Mouse (Mus musculus) testis, adult 2 months (tissue): Measurements from ENCODE around the gene P2rx2. TPM values are rescaled to one million over a fixed set of nuclear protein-coding genes. Genes with fewer than 3 reads are reported as not detected.

Experiments
- H3K27ac ChIP-seq: fragments of 200-500 bp; 2 replicates; pipeline ENCODE4 v1.5.1; 2012; ENCODE audit warnings: low read depth, low read length; ENCODE audit not compliant: control insufficient read depth, insufficient read depth
- H3K27me3 ChIP-seq: fragments of 200-500 bp; 2 replicates; pipeline ENCODE4 v1.6.1; 2012; ENCODE audit warnings: mild to moderate bottlenecking, low read length, moderate library complexity; ENCODE audit not compliant: control insufficient read depth, insufficient read depth
- H3K36me3 ChIP-seq: fragments of 200-500 bp; 2 replicates; pipeline ENCODE4 v1.6.1; 2012; ENCODE audit warnings: mild to moderate bottlenecking, low read length; ENCODE audit not compliant: control insufficient read depth, insufficient read depth
- H3K4me1 ChIP-seq: fragments of 200-500 bp; 2 replicates; pipeline ENCODE4 v1.6.1; 2012; ENCODE audit warnings: low read length; ENCODE audit not compliant: control insufficient read depth, insufficient read depth
- H3K4me3 ChIP-seq: fragments of 200-500 bp; 2 replicates; pipeline ENCODE4 v1.5.1; 2012; ENCODE audit warnings: low read depth, mild to moderate bottlenecking, low read length, moderate library complexity, mixed read lengths; ENCODE audit not compliant: control insufficient read depth
- CTCF ChIP-seq: fragments of 200-500 bp; IDR thresholded peaks from 2 replicates; pipeline ENCODE4 v1.5.1; 2012; ENCODE audit warnings: low read depth, mild to moderate bottlenecking, inconsistent platforms, low read length, moderate library complexity; ENCODE audit not compliant: control insufficient read depth, insufficient read depth, insufficient replicate concordance
- POLR2A ChIP-seq: fragments of 200-500 bp; IDR thresholded peaks from 2 replicates; pipeline ENCODE4 v1.6.1; 2012; ENCODE audit warnings: low read depth, mild to moderate bottlenecking, inconsistent platforms, low read length, moderate library complexity; ENCODE audit not compliant: control insufficient read depth
- polyA plus RNA-seq: library from polyadenylated mRNA; depleted of rRNA; stranded (reverse); fragments of >200 nt; gene quantifications from 2 replicates; pipeline ENCODE4 v1.2.3, GENCODE M21; 2012

P2rx2 gene
- polyA plus RNA-seq, 1 experiment: 93.7 TPM

DNA sequence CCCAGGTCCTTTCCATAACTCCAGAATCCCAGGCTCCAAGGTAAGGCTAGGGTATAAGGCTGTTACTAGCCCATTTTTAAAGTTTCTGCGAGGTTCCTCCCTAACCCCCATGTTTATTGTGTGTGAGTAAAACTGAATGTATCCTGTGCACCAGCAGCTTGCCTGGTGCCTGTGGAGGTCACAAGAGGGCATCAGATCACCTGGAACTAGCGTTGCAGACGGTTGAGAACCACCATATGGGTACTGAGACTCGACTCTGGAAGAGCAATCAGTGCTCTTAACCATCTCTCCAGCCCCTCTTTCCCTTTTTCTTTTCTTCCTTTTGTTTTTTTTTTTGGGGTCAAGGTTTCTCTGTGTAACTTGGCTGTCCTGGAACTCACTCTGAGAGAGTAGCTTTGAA is 36.8 kb upstream of the P2rx2 start:
- Histone ChIP-seq H3K36me3 (no peaks in the 10 kb centered on the region), H3K4me1 (peaks cover 13% of the 10 kb centered on the region), H3K27ac (no peak overlapping the region), H3K4me3 (no peak overlapping the region), H3K27me3 (no peaks in the 10 kb centered on the region)
- no peak for TF ChIP-seq POLR2A
- TF ChIP-seq CTCF: no peak

DNA sequence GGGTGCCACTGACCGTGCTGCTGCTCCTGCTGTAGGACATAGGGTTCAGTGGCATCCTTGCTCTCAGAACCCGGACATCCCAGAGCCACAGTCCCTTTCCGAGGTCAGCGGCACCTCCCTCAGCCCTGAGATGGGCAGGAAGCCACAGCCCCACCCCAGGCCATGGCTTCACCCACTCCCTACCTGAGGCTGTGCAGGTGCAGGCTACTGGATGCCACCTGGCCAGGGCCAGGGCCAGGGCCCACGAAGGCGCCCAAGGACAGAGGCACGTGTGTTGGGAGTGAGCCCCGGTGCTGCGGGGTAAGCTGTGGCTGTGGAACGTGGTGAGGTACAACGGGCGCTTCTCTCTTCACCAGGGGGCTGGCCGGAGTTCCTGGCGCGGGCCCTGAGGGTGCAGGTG is 36.1 kb upstream of the P2rx2 start:
- H3K36me3 ChIP-seq: no peaks in the 10 kb centered on the region
- no peaks in the 10 kb centered on the region for H3K27me3 ChIP-seq
- peaks cover 9% of the 10 kb centered on the region for H3K4me1 ChIP-seq
- TF ChIP-seq CTCF (no peak), POLR2A (no peak)
- H3K4me3 ChIP-seq: no peak overlapping the region
- no peak overlapping the region for H3K27ac ChIP-seq

DNA sequence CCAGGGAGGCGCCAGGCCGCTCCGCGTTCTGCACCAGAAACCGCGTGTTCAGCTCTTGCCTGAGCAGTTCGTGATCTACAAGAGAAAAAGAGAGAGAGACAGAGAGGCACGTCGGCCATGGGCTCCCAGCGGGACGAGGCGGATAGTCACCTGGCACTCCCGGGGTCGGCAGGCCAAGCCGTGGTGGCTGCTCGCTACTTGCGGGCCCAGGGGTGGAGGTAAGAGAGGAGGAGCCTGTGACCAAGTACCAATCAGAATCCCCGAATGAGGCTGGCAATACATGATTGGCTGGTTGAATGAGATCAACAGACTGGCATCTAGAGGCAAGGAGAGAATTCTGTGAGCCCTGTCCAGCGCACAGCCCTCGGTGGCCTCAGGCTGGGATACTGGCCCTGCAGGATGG is 35.2 kb upstream of the P2rx2 start:
- H3K27ac ChIP-seq: no peak overlapping the region
- no peak overlapping the region for H3K4me3 ChIP-seq
- TF ChIP-seq POLR2A: no peak
- no peak for TF ChIP-seq CTCF
- H3K27me3 ChIP-seq: no peaks in the 10 kb centered on the region
- H3K4me1 ChIP-seq: peaks cover 9% of the 10 kb centered on the region
- no peaks in the 10 kb centered on the region for H3K36me3 ChIP-seq

DNA sequence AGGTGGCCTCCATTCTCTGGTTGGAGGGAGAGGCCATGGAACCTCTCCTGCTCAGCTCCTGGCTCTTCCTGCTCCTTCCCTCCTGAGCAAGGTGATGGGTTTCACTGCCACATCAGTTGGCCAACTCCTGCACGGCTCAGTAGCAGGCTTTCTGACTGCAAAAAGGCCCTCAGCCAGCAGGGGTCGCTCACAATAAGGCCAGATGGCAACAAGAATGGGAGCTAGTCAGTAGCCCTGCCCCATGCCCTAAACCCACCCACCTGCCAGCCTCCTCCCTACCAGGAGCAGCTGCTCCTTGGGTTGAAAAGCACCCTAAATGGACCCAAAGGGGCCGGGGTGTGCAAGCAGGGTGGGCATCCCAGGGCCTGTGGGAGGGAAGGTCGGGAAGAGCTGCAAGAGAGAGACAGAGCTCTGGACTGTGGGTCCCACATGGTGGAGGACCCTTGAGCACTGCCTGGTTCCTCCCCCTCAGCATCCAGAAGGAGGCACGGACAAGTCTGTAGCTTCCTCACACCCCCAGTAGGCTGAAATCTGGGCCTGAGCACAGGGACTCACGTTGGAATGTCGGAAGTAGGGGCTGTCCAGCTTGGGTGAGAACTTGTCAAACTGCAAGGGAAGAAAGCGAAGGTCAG is 33.9 kb upstream of the P2rx2 start:
- Histone ChIP-seq H3K4me1 (peaks cover 9% of the 10 kb centered on the region), H3K36me3 (no peaks in the 10 kb centered on the region), H3K4me3 (no peak overlapping the region), H3K27me3 (no peaks in the 10 kb centered on the region), H3K27ac (no peak overlapping the region)
- no peak for TF ChIP-seq POLR2A
- TF ChIP-seq CTCF: peak; percentile 62; the same call in 1 of the 2 replicates

GRCm38 (mm10) chr5:110363822-110364545 is 21.0 kb upstream of the P2rx2 start:
- H3K4me3 ChIP-seq: no peak overlapping the region; the same call in 1 of the 2 replicates
- TF ChIP-seq POLR2A (no peak), CTCF (no peak; the same call in 1 of the 2 replicates)
- no peak overlapping the region for H3K27ac ChIP-seq
- no peaks in the 10 kb centered on the region for H3K27me3 ChIP-seq
- no peaks in the 10 kb centered on the region for H3K36me3 ChIP-seq
- H3K4me1 ChIP-seq: peaks cover 12% of the 10 kb centered on the region

DNA sequence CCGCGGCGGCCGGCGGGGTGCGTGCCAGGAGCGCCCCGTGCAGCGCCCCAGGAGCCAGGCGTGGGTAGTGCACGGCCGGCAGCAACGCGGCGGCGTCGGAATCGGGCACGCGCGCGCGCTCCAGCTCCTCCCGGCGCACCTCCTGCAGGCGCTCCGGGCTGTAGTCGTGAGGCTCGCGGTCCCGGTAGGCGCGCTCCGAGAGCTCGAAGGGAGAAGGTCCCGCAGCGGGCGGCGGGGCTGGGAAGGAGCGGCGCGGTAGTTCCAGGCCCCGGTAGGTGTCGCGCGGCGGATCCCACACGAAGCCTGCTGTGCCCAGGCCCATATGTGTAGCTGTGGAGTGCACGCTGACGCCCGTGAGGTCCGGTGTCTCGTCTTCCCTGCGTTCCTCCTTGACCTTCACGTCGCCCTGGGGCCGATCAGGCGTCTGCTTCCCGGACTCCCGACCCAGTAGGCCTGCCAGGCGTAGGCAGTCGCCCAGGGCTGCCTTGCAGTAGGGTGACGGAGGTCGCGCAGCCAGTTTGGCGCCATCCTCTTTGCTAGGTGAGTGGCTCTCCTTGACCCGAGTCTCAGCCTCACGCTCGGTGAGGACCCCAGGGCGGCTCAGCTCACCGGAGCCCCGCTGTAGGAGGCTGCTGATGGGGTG is 20.3 kb upstream of the P2rx2 start:
- H3K27ac ChIP-seq: no peak overlapping the region
- peaks cover 12% of the 10 kb centered on the region for H3K4me1 ChIP-seq
- no peaks in the 10 kb centered on the region for H3K27me3 ChIP-seq
- H3K4me3 ChIP-seq: peak overlapping the region; percentile 72
- no peak for TF ChIP-seq CTCF
- TF ChIP-seq POLR2A: no peak
- no peaks in the 10 kb centered on the region for H3K36me3 ChIP-seq

GRCm38 (mm10) chr5:110362813-110363178 is 19.8 kb upstream of the P2rx2 start:
- Histone ChIP-seq H3K27ac (no peak overlapping the region), H3K36me3 (no peaks in the 10 kb centered on the region), H3K4me1 (peaks cover 12% of the 10 kb centered on the region), H3K27me3 (no peaks in the 10 kb centered on the region), H3K4me3 (peak overlapping the region; percentile 72)
- TF ChIP-seq CTCF: no peak
